Mouse (Mus musculus) MEL (cell line): ENCODE data around the gene Zfp747. TPM values are rescaled to one million over a fixed set of nuclear protein-coding genes. Genes with fewer than 3 reads are reported as not detected.

Source experiments
- DNase-seq: peaks from one replicate; pipeline ENCODE4 v3.0.0; 2011; ENCODE audit warnings: low read depth, low spot score
- H3K27ac ChIP-seq: 2 replicates; pipeline ENCODE4 v1.5.1; 2012; ENCODE audit warnings: low read depth, mild to moderate bottlenecking, control low read depth, low read length, moderate library complexity; ENCODE audit not compliant: control insufficient read depth
- H3K27me3 ChIP-seq, 2 experiments: fragments of 150-350 bp in 1 of 2; sonication (generic) in 1 of 2; 2 replicates each; pipeline ENCODE4 v1.6.1; 2012; ENCODE audit warnings: low read length in 2 of 2, mild to moderate bottlenecking in 2 of 2, improper control_type of control experiment in 1 of 2, moderate library complexity in 1 of 2; ENCODE audit not compliant: insufficient read depth in 2 of 2, control insufficient read depth in 1 of 2
- H3K36me3 ChIP-seq, 2 experiments: 2 replicates each; pipeline ENCODE4 v1.6.1; 2012 to 2014; ENCODE audit warnings: low read length in 2 of 2, improper control_type of control experiment in 1 of 2, inconsistent platforms in 1 of 2, mild to moderate bottlenecking in 1 of 2; ENCODE audit not compliant: insufficient read depth in 2 of 2, control insufficient read depth in 1 of 2
- H3K4me1 ChIP-seq, 2 experiments: fragments of 150-350 bp in 1 of 2; sonication (generic) in 1 of 2; 2 replicates each; pipeline ENCODE4 v1.6.1; 2012; ENCODE audit warnings: low read length in 2 of 2, improper control_type of control experiment in 1 of 2, mild to moderate bottlenecking in 1 of 2; ENCODE audit not compliant: insufficient read depth in 2 of 2, control insufficient read depth in 1 of 2
- H3K4me3 ChIP-seq, 2 experiments: fragments of 150-350 bp in 1 of 2; sonication (generic) in 1 of 2; 2 replicates each; pipeline ENCODE4 v1.5.1; 2012; ENCODE audit warnings: low read depth in 2 of 2, low read length in 2 of 2, mild to moderate bottlenecking in 2 of 2, moderate library complexity in 2 of 2, control low read depth in 1 of 2, improper control_type of control experiment in 1 of 2; ENCODE audit not compliant: control insufficient read depth in 1 of 2, insufficient read depth in 1 of 2
- H3K79me2 ChIP-seq: 2 replicates; pipeline ENCODE4 v1.6.1; 2012; ENCODE audit warnings: mild to moderate bottlenecking, low read length, moderate library complexity; ENCODE audit not compliant: control insufficient read depth, poor library complexity, insufficient read depth
- H3K9ac ChIP-seq: 2 replicates; pipeline ENCODE4 v1.6.1; 2012; ENCODE audit warnings: low read depth, mild to moderate bottlenecking, control low read depth, low read length, moderate library complexity; ENCODE audit not compliant: control insufficient read depth, poor library complexity, severe bottlenecking
- H3K9me3 ChIP-seq: fragments of 150-350 bp; sonication (generic); replicated peaks from 2 replicates; pipeline ENCODE4 v1.6.1; 2012; ENCODE audit warnings: mild to moderate bottlenecking, low read length, improper control_type of control experiment, moderate library complexity; ENCODE audit not compliant: insufficient read depth
- ELF1 ChIP-seq: IDR thresholded peaks from 2 replicates; pipeline ENCODE4 v1.6.1; 2014; ENCODE audit warnings: low read depth, mild to moderate bottlenecking, inconsistent platforms, low read length, improper control_type of control experiment, moderate library complexity
- EP300 ChIP-seq, 2 experiments: IDR thresholded peaks; 2 replicates each; pipeline ENCODE4 v1.6.1; 2011; ENCODE audit warnings: improper control_type of control experiment in 2 of 2, low read length in 2 of 2, low read depth in 1 of 2, mild to moderate bottlenecking in 1 of 2
- GATA1 ChIP-seq: IDR thresholded peaks from 2 replicates; pipeline ENCODE4 v1.6.1; 2011; ENCODE audit warnings: low read depth, low read length, improper control_type of control experiment
- JUND ChIP-seq: IDR thresholded peaks from 2 replicates; pipeline ENCODE4 v1.6.1; 2011; ENCODE audit warnings: low read depth, mild to moderate bottlenecking, improper control_type of control experiment, low read length
- MAFK ChIP-seq: IDR thresholded peaks from 2 replicates; pipeline ENCODE4 v1.6.1; 2011; ENCODE audit warnings: low read depth, mild to moderate bottlenecking, low read length, improper control_type of control experiment, borderline replicate concordance
- MAX ChIP-seq: IDR thresholded peaks from 2 replicates; pipeline ENCODE4 v1.6.1; 2011; ENCODE audit warnings: low read length, improper control_type of control experiment
- MAZ ChIP-seq: IDR thresholded peaks from 2 replicates; pipeline ENCODE4 v1.6.1; 2012; ENCODE audit warnings: low read depth, mild to moderate bottlenecking, inconsistent platforms, low read length, improper control_type of control experiment
- MEF2A ChIP-seq: IDR thresholded peaks from 2 replicates; pipeline ENCODE4 v1.6.1; 2014; ENCODE audit warnings: low read depth, mild to moderate bottlenecking, inconsistent platforms, low read length, improper control_type of control experiment; ENCODE audit not compliant: poor library complexity, insufficient replicate concordance, severe bottlenecking; ENCODE audit errors: extremely low read depth
- MXI1 ChIP-seq: IDR thresholded peaks from 2 replicates; pipeline ENCODE4 v1.6.1; 2011; ENCODE audit warnings: mild to moderate bottlenecking, low read depth, low read length, improper control_type of control experiment
- POLR2A ChIP-seq, 2 experiments: IDR thresholded peaks; 2 replicates each; pipeline ENCODE4 v1.6.1; 2011 to 2012; ENCODE audit warnings: low read length in 2 of 2, mild to moderate bottlenecking in 2 of 2, control low read depth in 1 of 2, improper control_type of control experiment in 1 of 2, low read depth in 1 of 2, moderate library complexity in 1 of 2; ENCODE audit not compliant: control insufficient read depth in 1 of 2, insufficient read depth in 1 of 2, poor library complexity in 1 of 2
- POLR2AphosphoS2 ChIP-seq: IDR thresholded peaks from 2 replicates; pipeline ENCODE4 v1.6.1; 2011; ENCODE audit warnings: low read length, improper control_type of control experiment
- POLR2AphosphoS5 ChIP-seq: IDR thresholded peaks from 2 replicates; pipeline ENCODE4 v1.6.1; 2012; ENCODE audit warnings: low read depth, borderline replicate concordance, mild to moderate bottlenecking, inconsistent platforms, low read length, moderate library complexity, mixed read lengths
- RAD21 ChIP-seq: IDR thresholded peaks from 2 replicates; pipeline ENCODE4 v1.6.1; 2011; ENCODE audit warnings: mild to moderate bottlenecking, low read depth, low read length, improper control_type of control experiment
- RCOR1 ChIP-seq: IDR thresholded peaks from 2 replicates; pipeline ENCODE4 v1.6.1; 2012; ENCODE audit warnings: low read depth, mild to moderate bottlenecking, inconsistent platforms, low read length, improper control_type of control experiment
- TAL1 ChIP-seq: IDR thresholded peaks from 2 replicates; pipeline ENCODE4 v1.6.1; 2012; ENCODE audit warnings: mild to moderate bottlenecking, inconsistent platforms, low read length, moderate library complexity, mixed read lengths
- TBP ChIP-seq: IDR thresholded peaks from 2 replicates; pipeline ENCODE4 v1.8.0; 2011; ENCODE audit warnings: low read depth, low read length, improper control_type of control experiment
- USF1 ChIP-seq: IDR thresholded peaks from 2 replicates; pipeline ENCODE4 v1.6.1; 2014; ENCODE audit warnings: low read depth, mild to moderate bottlenecking, inconsistent platforms, low read length, improper control_type of control experiment, moderate library complexity
- USF2 ChIP-seq, 2 experiments: IDR thresholded peaks; 2 replicates each; pipeline ENCODE4 v1.6.1; 2011 to 2012; ENCODE audit warnings: improper control_type of control experiment in 2 of 2, low read length in 2 of 2, borderline replicate concordance in 1 of 2, inconsistent platforms in 1 of 2, low read depth in 1 of 2, mild to moderate bottlenecking in 1 of 2; ENCODE audit not compliant: insufficient read depth in 1 of 2
- ZKSCAN1 ChIP-seq: IDR thresholded peaks from 2 replicates; pipeline ENCODE4 v1.6.1; 2012; ENCODE audit warnings: low read depth, mild to moderate bottlenecking, inconsistent platforms, low read length, improper control_type of control experiment, moderate library complexity
- ZMIZ1 ChIP-seq: IDR thresholded peaks from 2 replicates; pipeline ENCODE4 v1.6.1; 2012; ENCODE audit warnings: low read depth, mild to moderate bottlenecking, inconsistent platforms, low read length, improper control_type of control experiment, moderate library complexity
- ZNF384 ChIP-seq: IDR thresholded peaks from 2 replicates; pipeline ENCODE4 v1.6.1; 2012; ENCODE audit warnings: low read depth, mild to moderate bottlenecking, inconsistent platforms, low read length, improper control_type of control experiment
- polyA plus RNA-seq, 2 experiments: library from polyadenylated mRNA; stranded (reverse) in 1 of 2; unstranded in 1 of 2; fragments of >175 nt in 1 of 2; fragments of >200 nt in 1 of 2; gene quantifications; 2 replicates each; pipeline versions ENCODE4 v1.2.1 to v1.2.4; 2012; ENCODE audit warnings: low replicate concordance in 2 of 2, low read depth in 1 of 2; ENCODE audit not compliant: insufficient read length in 2 of 2, insufficient read depth in 1 of 2, missing spikeins in 1 of 2
- total RNA-seq: library from RNA; depleted of rRNA; stranded (reverse); fragments of 300-350 nt; gene quantifications from 2 replicates; pipeline ENCODE4 v1.2.3, GENCODE M21; 2012

Gene Zfp747
- total and polyA plus RNA-seq, 3 experiments, result 6.2 to 7.5 TPM; not detected in 1

DNA sequence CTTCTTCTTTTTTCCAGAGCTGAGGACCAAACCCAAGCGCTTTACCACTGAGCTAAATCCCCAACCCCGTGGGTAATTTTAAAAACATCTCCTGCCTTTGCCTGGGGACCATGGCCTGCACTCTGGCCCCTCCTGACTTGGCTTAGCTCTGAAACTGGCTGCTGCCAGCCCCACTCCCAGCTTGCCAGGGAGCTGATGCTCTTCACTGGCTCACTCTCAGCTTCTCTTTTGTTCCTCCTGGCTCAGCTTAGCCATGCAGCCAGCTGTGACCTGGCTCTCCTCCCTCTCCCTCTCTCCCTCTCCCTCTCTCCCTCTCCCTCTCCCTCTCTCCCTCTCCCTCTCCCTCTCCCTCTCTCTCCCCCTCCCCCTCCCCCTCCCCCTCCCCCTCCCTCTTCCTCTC lies 49.2 kb downstream of the Zfp747 start:
- no peaks in the 10 kb centered on the region for H3K9me3 ChIP-seq
- no peak overlapping the region for H3K4me3 ChIP-seq
- DNase-seq, result no peak
- no peak overlapping the region for H3K27ac ChIP-seq
- no peaks in the 10 kb centered on the region for H3K36me3 ChIP-seq
- no peak overlapping the region for H3K9ac ChIP-seq
- TF ChIP-seq USF2 (IDR thresholded peaks at IDR 0.05; ENCODE audit: borderline replicate concordance in 1 of 2, insufficient read depth in 1 of 2, low read depth in 1 of 2, low read length in 2 of 2) (no peak), USF1 (no peak), POLR2A (IDR thresholded peaks at IDR 0.05; ENCODE audit: control insufficient read depth in 1 of 2, insufficient read depth in 1 of 2, low read depth in 1 of 2, low read length in 2 of 2, poor library complexity in 1 of 2) (no peak), MAZ (no peak), ZMIZ1 (no peak), MEF2A (no peak), ZNF384 (no peak), MAFK (no peak), ELF1 (no peak), JUND (no peak), POLR2AphosphoS5 (no peak), GATA1 (no peak)
- no peaks in the 10 kb centered on the region for H3K27me3 ChIP-seq
- no peaks in the 10 kb centered on the region for H3K79me2 ChIP-seq
- no peaks in the 10 kb centered on the region for H3K4me1 ChIP-seq

- Histone ChIP-seq H3K36me3 (no peaks in the 10 kb centered on the region), H3K27ac (no peak overlapping the region)
Observed at GRCm38 (mm10) chr7:127325550-127325949, 50.3 kb downstream of the Zfp747 start.

More at GRCm38 (mm10) chr7:127325550-127325949, 50.3 kb downstream of the Zfp747 start:
- H3K4me3 ChIP-seq, result no peak overlapping the region
- no peaks in the 10 kb centered on the region for H3K79me2 ChIP-seq
- H3K27me3 ChIP-seq, result no peaks in the 10 kb centered on the region
- H3K9me3 ChIP-seq, result no peaks in the 10 kb centered on the region
- no peak overlapping the region for H3K9ac ChIP-seq
- H3K4me1 ChIP-seq, result no peaks in the 10 kb centered on the region
- DNase-seq, result no peak
- no peak for TF ChIP-seq TAL1
- TF ChIP-seq RAD21, result no peak
- TF ChIP-seq ZKSCAN1, result no peak
- TF ChIP-seq MAX, result no peak
- TF ChIP-seq RCOR1, result no peak
- no peak for TF ChIP-seq ZNF384
- TF ChIP-seq JUND, result no peak
- TF ChIP-seq TBP, result no peak
- no peak for TF ChIP-seq GATA1
- no peak for TF ChIP-seq MXI1
- no peak for TF ChIP-seq POLR2AphosphoS2
- TF ChIP-seq EP300 (IDR thresholded peaks at IDR 0.05; ENCODE audit: low read depth in 1 of 2, low read length in 2 of 2), result no peak
- TF ChIP-seq POLR2A (IDR thresholded peaks at IDR 0.05; ENCODE audit: control insufficient read depth in 1 of 2, insufficient read depth in 1 of 2, low read depth in 1 of 2, low read length in 2 of 2, poor library complexity in 1 of 2), result no peak
- no peak for TF ChIP-seq POLR2AphosphoS5
